Mouse (Mus musculus) adrenal gland, adult 8-10 months (tissue): ENCODE results near the gene Ttll4. TPM values are rescaled to one million over a fixed set of nuclear protein-coding genes. Genes with fewer than 3 reads are reported as not detected.

ENCODE experiments used
- DNase-seq: peaks from one replicate; pipeline ENCODE4 v3.0.0; 2022
- total RNA-seq, 4 experiments: library from RNA; stranded (reverse); gene quantifications; 2 replicates each; pipeline ENCODE4 v1.2.4; 2022

Gene Ttll4
- total RNA-seq, 4 experiments from 2014 or later = 18.4 to 30.1 (median 21.1) TPM

DNA sequence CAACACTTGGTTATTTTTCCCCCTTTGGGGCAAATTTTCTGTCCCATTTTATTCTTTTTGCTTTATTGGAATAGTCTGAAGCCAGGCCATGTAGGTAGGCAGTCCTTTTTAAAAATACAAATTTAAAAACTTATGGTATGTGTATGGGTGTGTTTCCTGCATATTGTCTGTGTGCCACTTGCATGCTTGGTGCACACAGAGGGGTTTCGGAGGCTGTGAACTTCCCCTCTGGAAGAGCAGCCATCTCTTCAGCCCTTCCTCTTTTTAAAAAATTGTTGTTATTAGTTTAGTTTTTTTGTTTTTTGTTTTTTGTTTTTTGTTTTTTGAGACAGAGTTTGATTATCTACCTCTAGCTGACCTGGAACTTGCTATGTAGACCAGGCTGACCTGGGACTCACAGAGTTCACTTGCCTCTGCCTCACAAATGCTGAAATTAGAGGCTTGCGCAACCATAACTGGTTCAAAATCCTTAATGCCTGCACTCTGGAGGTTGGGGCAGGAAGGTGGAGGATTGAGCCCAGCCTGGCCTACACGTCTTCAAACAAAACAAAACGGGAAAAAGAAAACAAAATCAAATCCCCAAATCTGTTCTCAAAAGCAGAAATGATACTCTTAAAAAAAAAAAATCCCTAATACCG, 51.0 kb downstream of the Ttll4 start:
- no peak for DNase-seq

DNA sequence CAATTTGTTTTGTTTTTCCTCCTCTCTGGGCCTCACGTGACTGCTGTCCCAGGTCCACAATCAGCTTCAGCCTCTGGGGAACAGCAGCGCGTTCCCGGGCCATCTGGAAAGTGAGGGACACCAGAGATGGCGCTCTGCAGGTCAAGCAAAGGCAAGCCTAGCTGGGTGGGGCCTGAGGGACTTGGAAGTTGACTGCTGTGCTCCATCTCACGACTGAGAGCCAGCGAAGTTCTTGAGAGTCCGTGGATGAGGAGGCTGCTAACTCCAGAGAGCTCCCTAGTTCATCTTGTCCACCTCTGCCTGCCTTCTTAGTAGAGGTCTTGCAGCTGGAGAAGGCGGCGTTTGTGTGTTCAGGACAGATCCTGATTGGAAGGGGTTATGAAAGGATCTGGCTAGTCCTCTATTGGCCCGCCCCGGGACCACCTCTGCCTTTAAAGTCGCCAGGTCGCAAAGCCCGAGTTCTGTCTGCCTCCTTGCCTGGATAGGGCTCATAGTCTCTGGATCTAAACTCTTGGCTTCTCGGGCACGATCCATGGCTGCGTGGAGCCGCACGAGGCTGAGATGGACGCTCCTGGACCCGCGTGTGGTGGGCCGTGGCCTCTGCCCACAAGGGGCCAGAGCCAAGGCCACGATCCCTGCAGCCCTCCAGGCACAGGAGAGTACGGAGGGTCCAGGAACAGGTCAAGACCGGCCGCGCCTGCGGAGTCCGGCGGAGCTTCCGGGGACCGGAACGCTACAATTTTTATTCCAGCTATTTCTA, 51.7 kb downstream of the Ttll4 start, which contains the start of gene Cyp27a1:
TSS of gene Cyp27a1 (plus strand) at position 476 of the 760 bp plus-strand sequence.
- peak; percentile 48 for DNase-seq

DNA sequence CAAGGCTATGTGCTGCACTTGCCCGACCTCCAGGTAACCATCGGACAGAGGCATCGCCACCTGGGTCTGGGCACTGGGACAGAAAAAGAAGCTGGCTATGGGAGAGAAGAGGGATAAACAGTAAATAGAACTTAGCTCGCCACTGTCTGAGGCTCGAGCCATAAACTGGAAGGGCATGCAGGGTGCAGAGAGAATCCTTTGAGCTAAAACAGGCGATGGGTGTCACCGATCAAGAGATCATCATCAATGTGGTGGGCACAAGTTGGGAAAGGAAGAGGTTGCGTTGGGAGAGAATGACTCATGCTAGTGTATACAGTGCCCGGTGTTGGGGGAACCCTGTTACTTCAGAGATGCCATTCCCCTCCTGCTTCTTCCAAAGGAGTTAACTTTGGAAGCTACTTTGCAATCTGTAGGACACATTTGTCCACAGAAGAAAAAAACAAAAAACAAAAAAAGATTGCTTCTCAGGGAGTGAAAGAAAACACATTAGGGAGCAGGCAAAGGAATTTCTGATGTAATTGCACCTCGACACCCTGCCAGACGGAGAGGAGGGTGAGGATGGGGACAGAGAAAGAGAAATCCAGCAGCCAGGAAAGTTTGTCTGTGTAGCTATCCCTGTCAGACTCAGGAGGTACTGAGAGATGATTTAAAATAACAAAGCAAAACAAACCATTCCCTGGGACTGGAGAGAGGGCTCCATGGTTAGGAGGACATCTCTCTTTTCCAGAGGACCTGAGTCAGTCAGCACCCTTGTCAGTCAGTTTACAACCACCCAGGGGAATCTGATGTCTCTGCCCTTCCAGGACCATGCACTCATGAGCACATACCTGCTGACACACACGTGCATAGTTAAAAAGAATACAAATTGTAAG, 52.5 kb downstream of the Ttll4 start:
- no peak for DNase-seq

DNA sequence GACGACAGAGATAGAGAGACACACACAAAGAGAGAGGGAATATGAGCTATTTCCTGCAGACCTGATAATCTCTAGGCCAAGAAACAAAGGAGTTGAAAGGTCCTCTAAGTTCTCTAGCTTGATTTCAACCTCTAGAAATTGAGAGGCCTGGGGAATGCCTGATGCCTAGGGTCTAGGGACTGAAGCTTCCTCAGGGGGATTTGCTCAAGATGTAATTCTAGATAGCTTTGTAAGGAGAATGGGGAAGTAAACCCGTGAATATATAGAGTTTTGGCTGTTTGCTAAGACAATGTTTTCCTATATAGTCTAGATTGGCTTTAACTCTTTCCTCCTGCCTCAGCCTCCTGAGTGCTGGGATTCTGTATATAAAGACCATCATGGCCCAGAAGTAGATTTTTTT, 53.4 kb downstream of the Ttll4 start:
- DNase-seq = no peak

DNA sequence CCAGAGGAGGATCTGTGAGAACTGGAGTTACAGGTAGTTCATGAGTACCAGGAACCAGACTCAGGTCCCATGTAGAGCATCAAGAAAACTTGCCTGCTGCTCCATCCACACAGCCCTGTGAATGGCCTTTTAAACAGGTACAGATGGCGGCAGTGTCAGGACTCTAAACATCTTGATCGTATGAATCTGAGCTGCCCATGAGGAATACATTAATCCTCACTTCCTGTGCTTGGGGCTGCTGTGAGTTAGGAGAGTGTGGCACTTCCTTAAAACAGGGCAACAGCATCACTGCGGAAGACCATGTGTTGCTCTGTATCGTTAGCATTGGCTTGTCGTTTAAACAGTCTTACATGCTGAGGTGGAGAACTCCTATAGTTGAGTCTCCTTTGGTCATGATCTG, 53.9 kb downstream of the Ttll4 start:
- DNase-seq = no peak

DNA sequence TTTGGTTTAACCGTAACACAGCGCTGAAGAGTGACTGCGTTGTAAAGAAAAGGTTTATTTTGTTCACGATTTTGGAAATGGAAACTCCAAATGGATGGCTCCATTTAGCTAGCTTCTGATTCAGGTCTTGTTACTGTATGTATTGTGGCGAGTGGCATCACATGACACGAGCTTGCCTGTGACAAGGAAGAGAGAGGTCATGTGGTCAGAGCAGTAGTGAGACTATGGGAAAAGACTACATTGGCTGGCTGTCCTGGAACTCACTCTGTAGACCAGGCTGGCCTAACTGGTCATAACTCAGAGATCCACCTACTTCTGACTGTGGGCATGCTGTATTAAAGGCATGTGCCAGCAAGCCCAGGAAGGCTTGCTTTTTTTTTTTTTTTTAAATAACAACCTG, 54.3 kb downstream of the Ttll4 start:
- no peak for DNase-seq

DNA sequence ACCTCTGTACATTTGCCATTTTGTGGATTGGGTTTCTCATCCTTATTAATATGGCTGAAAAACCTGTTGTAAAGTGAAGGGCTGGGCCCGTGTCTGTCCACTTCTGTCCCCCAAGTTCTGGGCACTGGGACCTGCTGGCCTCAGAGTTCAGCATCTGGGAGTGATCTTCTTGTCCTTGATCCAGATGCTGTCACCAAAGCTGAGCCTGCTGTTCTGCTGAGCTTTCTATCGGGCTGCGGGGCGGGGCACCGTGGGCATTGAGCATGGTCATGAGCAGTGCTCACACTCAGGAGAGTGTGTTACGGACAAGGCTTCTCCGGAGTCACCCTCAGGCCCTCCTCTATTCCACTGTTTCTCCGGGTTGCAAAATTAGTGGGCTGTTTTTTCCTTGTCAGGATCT, 56.6 kb downstream of the Ttll4 start:
- no peak for DNase-seq

DNA sequence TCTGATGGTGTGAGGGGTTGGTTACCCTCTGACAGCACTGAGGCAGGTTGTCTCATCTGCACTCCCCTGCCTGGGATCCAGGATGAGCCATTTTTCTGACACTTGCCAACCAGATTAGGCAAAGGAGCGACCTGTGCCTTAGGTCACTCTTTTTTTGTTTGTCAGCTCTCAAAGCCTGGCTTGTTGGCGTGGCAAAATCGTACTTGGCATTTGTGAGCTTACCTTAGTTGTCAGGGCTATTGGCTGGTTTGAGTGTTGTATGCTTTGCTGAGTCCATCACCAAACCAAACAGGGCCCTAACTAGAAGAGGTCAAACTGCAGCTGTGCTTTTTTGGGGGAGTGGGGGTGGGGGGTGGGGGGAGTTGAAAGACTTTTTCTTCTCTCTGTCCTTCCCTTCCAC, 57.7 kb downstream of the Ttll4 start:
- DNase-seq = no peak

DNA sequence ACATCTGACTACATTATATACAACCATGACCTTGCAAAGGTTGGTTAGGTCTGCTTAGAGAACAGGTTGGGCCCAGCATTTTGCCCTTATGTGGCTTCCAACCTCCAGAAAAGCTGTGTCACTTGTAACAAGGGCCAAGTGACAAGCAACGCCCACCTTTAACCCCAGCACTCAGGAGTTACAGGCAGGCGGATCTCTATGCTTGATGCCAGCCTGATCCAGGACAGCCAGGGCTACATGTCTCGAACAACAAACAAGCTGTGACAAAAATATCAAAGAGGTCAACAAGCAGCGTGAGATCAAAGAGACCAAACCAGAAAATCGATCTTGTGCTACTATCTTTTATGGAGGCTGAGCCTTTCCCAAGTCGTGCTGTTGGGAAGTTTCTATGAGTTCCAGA, 60.1 kb downstream of the Ttll4 start:
- no peak for DNase-seq

DNA sequence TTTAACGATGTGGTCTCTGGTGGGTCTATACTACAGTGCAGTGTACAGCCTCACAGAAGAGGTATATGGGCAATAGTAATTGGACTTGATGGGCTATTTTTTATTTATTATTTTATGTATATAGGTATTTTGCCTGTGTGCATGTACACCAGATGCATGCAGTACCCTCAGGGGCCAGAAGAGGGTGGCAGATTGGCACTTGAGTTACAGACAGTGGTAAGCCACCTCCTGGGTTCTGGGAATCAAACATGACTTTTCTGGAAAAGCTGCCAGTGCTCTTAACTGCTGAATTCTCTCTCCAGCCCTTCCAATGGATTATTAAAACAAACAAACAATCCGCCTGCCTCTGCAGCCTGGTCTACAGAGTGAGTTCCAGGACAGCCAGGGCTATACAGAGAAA, 62.2 kb downstream of the Ttll4 start:
- no peak for DNase-seq

DNA sequence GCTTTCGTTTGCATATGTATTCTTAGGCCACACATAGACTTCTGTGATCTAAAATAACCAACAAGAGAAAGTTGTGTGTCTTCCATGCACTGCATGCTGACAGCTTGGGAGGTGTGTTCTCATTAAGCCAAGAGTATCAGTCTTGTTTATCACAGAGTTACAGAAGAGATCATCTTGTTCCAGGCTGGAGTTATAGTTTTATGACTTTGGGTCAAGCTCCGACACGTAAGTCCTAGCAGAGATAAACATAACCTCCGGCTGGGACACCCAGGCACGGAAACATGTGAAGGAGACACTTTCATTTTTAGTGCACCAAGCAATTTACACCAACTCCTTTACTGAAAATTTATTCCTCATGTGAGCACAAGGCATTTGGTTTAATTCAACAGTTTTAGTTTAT, 64.6 kb downstream of the Ttll4 start:
- DNase-seq = no peak

DNA sequence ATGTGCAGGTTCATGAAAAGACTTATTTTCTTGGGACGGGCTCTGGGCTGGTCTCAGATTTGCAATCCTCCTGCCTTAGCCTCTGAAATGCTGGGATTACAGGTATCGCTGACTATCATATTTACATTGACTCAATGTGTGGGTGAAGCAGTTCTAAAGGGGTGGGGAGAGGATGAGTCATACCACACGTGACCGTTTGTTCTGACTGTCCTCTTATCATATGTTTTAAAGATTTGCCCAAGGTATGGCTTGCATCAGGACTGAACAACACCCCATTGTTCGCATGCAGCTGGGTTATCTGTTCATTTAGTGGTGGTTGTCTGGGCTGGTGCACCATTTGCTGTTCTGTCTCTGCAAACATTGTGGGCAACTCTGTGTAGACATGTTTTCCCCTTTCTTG, 65.1 kb downstream of the Ttll4 start:
- no peak for DNase-seq

DNA sequence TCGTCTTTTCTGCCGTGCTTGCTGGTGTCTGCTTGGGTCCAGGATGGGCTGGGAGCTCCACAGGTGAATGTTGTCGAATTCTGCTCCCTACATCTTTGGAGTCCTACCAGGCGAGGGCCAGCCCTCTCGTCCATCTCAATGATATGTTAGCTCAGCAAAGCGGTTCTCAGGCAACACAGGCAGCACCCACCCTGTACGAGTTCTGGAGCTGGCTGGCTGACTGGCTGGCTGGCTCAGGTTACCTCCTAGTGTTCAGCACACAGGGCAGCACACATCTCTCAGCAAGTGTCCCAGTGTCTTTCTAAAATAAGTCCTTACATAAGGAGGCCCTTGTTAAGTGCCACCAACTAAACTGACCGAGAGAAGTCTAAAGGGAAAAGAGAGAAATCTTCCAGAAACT, 66.9 kb downstream of the Ttll4 start:
- no peak for DNase-seq

DNA sequence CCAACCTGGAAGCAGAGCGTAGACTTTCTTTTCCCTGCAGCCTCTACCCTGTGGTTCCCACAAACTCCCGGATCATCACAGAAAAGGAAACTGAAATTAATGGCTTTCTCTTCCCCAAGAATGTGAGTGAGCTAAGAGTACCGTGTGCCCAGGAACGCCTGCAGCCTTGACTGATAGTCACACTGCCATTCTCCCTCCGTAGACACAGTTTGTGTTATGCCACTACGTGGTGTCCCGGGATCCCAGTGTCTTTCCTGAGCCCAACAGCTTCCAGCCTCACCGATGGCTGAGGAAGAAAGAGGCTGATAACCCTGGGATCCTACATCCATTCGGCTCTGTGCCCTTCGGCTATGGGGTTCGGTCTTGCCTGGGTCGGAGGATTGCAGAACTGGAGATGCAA, 75.4 kb downstream of the Ttll4 start:
- DNase-seq = no peak

DNA sequence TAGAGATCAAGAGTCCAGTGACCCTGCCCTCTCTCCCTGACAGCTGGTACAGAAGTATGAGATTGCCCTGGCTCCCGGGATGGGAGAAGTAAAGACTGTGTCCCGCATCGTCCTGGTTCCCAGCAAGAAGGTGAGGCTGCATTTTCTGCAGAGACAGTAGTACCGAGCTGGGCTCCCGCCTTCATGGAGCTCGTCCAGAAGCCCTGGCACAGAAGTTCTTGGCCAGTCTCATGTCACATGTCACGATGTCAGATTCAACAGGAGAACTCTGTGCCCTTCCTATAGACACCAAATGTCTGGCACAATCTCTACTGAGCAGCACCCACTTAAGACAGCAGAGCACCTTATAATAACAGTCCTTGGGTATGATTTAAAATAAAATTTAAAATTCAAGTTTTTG, 76.0 kb downstream of the Ttll4 start:
- no peak for DNase-seq

DNA sequence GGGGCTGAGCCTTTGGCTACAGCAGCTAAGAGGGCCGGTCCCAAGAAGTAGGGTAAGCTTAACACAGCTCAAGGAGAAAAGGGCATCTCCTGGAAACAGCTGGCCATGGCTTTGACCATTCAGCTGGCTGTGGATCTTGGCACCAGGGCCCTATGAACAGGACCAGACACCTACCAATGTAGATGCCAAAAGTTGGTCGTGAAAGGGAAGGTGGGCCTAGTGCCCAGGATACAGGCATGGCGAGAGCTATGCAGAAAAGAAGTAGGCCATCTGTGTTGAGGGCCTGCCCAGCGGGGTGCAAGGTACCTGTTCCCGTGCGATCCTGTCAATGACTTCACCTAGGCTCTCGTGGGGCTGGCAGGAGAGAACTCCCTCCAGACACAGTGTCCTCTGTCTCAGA, 79.3 kb downstream of the Ttll4 start:
- DNase-seq = no peak

DNA sequence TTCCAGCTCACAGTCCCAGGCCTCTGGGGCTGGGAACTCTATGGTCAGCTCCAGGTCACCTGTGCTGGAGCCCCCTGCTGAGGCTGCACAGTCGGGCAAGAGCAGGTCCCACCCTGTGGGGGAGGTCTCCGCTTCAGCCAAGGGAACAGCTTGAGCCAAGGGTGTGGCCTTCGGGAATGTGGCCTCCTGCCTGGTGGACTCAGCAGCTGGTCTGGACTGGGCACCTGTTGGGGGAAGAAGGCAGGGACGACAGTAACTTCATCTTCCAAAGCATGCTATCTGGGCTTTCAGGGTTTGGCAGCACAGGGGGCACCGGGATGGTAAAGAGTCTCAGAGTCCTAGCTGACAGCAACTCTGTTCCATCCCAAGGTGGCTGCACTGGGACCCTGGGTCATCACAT, 85.8 kb downstream of the Ttll4 start:
- no peak for DNase-seq

DNA sequence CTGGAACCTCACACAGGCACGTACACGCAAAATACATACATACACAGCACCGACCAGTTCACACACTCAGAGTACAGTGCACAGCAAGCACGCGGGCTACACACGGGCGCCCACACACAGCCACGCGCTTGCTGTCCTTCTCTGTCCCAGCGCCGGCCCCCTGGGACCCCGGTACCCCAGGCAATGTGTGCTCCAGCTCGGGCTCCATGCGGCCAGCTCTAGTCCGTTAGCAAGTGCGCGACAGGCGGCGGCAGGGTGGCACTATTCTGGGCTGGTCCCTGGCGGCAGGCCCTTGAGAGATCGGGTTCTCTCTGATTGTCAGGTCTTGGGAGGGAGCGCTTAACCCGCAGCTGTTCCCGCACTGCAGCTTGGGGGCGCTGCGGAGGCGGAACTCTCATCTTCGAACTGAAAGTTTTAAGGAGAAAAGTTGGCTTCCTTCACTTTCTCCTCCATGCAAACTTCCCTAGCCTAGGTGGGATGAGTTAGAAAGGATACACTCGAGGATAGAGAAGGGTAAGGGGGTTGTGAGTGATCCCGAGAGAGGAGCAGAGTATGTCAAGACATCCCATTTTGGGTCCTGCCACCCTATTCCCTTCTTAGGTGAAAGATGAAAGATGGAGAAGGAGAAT, 87.2 kb downstream of the Ttll4 start, which contains the start of gene Prkag3:
TSS of gene Prkag3 (minus strand) at position 579 of the 629 bp plus-strand sequence.
- peak; percentile 15 for DNase-seq

DNA sequence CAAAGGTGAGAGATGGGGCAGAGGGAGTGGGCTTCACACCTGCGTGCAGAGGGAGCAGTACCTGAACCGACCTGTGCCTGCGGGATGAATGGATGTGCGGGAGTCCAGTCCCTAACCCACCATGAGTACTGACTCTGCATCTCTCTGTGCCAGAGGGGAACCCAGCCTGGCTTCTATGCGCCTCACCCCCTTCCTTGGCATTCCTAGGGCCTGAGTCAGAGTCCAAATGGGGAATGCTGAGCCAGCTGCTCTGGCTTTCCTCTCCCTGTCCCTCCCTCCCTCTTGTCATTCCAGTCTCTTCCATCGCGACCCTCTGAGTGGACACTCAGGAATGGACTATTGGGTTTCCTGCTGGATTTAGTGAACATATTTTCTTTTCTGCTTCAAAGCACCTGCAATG, 87.8 kb downstream of the Ttll4 start:
- peak; percentile 32 for DNase-seq

DNA sequence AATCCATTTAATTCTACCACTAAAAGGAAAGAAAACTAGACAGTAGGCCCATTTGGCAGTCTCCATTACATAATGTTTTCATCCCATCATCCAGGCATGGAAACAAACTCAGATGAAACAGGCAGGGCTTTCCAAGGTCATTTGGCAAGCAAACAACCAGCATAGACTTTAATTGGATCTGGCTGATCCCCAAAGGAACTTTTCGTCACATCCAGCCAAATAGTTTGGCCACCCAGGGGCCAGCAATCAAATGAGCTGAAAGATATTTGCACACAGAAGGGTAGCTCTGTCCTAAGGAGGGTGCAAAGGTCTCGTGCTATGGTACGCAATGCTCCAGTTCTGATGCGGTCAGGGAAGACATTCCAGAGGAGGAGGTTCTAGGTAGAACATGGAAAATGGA, 89.1 kb downstream of the Ttll4 start:
- DNase-seq = no peak

DNA sequence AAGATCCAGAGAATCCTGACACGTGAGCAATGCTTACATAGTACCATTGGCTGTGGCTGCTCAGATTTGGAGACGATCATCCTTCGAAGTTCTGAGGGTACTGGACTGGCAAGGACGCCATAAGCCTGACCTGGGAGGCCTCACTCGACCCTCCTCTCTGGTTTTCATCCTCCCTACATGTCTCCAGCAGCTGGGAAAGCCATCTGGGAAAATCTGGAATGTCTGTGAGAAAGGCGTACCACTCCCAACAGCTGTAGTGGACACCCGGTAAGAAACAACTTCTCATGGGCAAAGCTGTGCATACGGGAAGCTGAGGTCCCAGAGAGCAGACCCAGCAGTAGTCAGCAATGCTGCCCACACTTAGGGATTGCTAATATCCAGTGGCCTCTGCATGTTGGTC, 90.6 kb downstream of the Ttll4 start:
- no peak for DNase-seq

DNA sequence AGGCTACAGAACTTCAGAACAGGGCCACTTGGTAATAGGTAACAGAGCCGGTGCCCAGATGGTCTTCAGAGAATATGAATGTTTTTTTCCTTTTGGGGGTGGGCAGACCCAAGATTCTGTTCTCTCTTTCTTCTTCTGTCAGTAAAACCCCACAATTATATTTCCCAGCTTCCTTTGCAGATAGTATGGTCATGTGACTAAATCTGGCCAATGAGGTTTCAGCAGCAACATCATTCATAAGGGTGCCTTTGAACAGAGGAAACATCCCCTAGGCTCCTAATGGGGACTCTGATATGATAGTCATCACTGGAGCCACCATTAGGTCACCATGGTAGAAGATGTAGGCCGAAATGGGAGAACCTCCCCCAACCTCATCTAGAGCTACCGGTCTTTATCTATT, 91.3 kb downstream of the Ttll4 start:
- no peak for DNase-seq
